Mouse (Mus musculus): ENCODE results near the gene Galnt4.

- TF ChIP-seq CTCF (IDR thresholded peaks at IDR 0.05; ENCODE audit: borderline replicate concordance, insufficient read depth, low read depth, low read length) (no peak), POLR2A (IDR thresholded peaks at IDR 0.05; ENCODE audit: borderline replicate concordance, insufficient read depth, low read length) (no peak)
Measured at GRCm38 (mm10) chr10:99132595-99133272, 24.8 kb downstream of the Galnt4 start.

Data from cerebellum, adult 2 months (tissue).